Mouse (Mus musculus) heart, embryonic 12.5 days (tissue): ENCODE data around the gene Enox1. TPM values are rescaled to one million over a fixed set of nuclear protein-coding genes. Genes with fewer than 3 reads are reported as not detected.

Experiments
- ATAC-seq: fragments of 200-750 bp; cut with Nextera tagmentation; 2 replicates; pipeline ENCODE4 v1.8.0; 2017; ENCODE audit warnings: moderate TSS enrichment, moderate library complexity; ENCODE audit not compliant: insufficient number of reproducible peaks, low FRiP score
- H3K27ac ChIP-seq: fragments of 300-500 bp; sonication (generic); 2 replicates; pipeline ENCODE4 v1.5.1; 2016; ENCODE audit warnings: mild to moderate bottlenecking, moderate library complexity; ENCODE audit not compliant: poor library complexity, severe bottlenecking
- H3K27me3 ChIP-seq: fragments of 300-500 bp; sonication (generic); replicated peaks from 2 replicates; pipeline ENCODE4 v1.6.1; 2016; ENCODE audit warnings: mild to moderate bottlenecking, moderate library complexity
- H3K36me3 ChIP-seq: fragments of 300-500 bp; sonication (generic); 2 replicates; pipeline ENCODE4 v1.6.1; 2016; ENCODE audit warnings: mild to moderate bottlenecking, moderate library complexity
- H3K4me1 ChIP-seq: fragments of 300-500 bp; sonication (generic); replicated peaks from 2 replicates; pipeline ENCODE4 v1.6.1; 2016; ENCODE audit warnings: mild to moderate bottlenecking
- H3K4me2 ChIP-seq: fragments of 300-500 bp; sonication (generic); 2 replicates; pipeline ENCODE4 v1.6.1; 2016; ENCODE audit warnings: mild to moderate bottlenecking, moderate library complexity
- H3K4me3 ChIP-seq: fragments of 300-500 bp; sonication (generic); 2 replicates; pipeline ENCODE4 v1.5.1; 2016; ENCODE audit warnings: mild to moderate bottlenecking
- H3K9ac ChIP-seq: fragments of 300-500 bp; sonication (generic); 2 replicates; pipeline ENCODE4 v1.6.1; 2016; ENCODE audit warnings: mild to moderate bottlenecking, moderate library complexity
- H3K9me3 ChIP-seq: fragments of 300-500 bp; sonication (generic); replicated peaks from 2 replicates; pipeline ENCODE4 v1.6.1; 2016; ENCODE audit warnings: mild to moderate bottlenecking, moderate library complexity
- WGBS: fragments of 180-500 bp; shearing (Covaris S2); methylation state at CpG from one replicate; pipeline ENCODE4 v1.1.7; 2016; 5-methylcytosine and 5-hydroxymethylcytosine counted together
- polyA plus RNA-seq: library from polyadenylated mRNA; unstranded; fragments of >200 nt; fragmentation: Nextera tagmentation; extraction: Ambion mirVana; gene quantifications from 2 replicates; pipeline ENCODE4 v1.2.1, GENCODE M21; 2016

Enox1 gene
- polyA plus RNA-seq, 1 experiment from 2014 or later: 4.5 TPM

GRCm38 (mm10) chr14:77738751-77739365 lies 582.3 kb downstream of the Enox1 start:
- no peaks in the 10 kb centered on the region for H3K4me1 ChIP-seq
- WGBS: 84% methylated on average over 7 of the region's 7 CpGs
- H3K27me3 ChIP-seq: no peaks in the 10 kb centered on the region
- H3K4me2 ChIP-seq: no peak overlapping the region
- peaks cover 19% of the 10 kb centered on the region for H3K9me3 ChIP-seq
- H3K27ac ChIP-seq: no peak overlapping the region
- no peak overlapping the region for H3K4me3 ChIP-seq
- no peak for ATAC-seq
- H3K9ac ChIP-seq: no peak overlapping the region
- no peaks in the 10 kb centered on the region for H3K36me3 ChIP-seq

- Histone ChIP-seq H3K9ac (no peak overlapping the region), H3K36me3 (no peaks in the 10 kb centered on the region), H3K27ac (no peak overlapping the region), H3K4me2 (no peak overlapping the region), H3K4me1 (no peaks in the 10 kb centered on the region), H3K4me3 (no peak overlapping the region), H3K27me3 (no peaks in the 10 kb centered on the region), H3K9me3 (peaks cover 19% of the 10 kb centered on the region)
- ATAC-seq: no peak
These were observed 582.8 kb downstream of the Enox1 start for GRCm38 (mm10) chr14:77739376-77739775.

- no peaks in the 10 kb centered on the region for H3K27me3 ChIP-seq
These were observed 588.2 kb downstream of the Enox1 start for GRCm38 (mm10) chr14:77744638-77745240.

DNA sequence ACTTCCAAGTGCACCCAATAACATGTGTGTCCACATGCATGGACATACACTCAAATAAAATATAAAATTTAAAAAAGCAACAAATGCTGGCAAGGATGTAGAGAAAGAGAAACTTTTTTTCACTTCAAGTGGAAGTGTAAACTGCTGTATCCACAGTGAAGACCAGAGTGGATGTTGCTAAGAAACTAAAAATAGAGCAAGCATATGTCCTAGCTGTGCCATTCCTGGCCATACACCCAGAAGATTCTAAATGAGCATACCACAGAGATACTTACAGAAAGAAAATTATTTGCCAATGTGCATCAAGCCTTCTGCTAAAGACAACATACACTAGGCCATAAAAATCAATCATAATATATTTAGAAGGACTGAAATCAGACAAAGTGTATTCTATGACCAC lies 592.4 kb downstream of the Enox1 start:
- H3K9me3 ChIP-seq: peaks cover 6% of the 10 kb centered on the region
- H3K9ac ChIP-seq: no peak overlapping the region
- no peaks in the 10 kb centered on the region for H3K27me3 ChIP-seq
- H3K27ac ChIP-seq: no peak overlapping the region
- H3K4me3 ChIP-seq: no peak overlapping the region
- H3K4me2 ChIP-seq: no peak overlapping the region
- no peak for ATAC-seq
- no peaks in the 10 kb centered on the region for H3K36me3 ChIP-seq
- H3K4me1 ChIP-seq: no peaks in the 10 kb centered on the region

More at GRCm38 (mm10) chr14:77744638-77745240, 588.2 kb downstream of the Enox1 start:
- no peaks in the 10 kb centered on the region for H3K36me3 ChIP-seq
- no peaks in the 10 kb centered on the region for H3K4me1 ChIP-seq
- H3K9me3 ChIP-seq: peaks cover 19% of the 10 kb centered on the region
- no peak overlapping the region for H3K27ac ChIP-seq
- no peak overlapping the region for H3K4me3 ChIP-seq
- no peak for ATAC-seq
- 88% methylated on average over 5 of the region's 5 CpGs for WGBS
- no peak overlapping the region for H3K4me2 ChIP-seq
- H3K9ac ChIP-seq: no peak overlapping the region

Other genes with a start within 250 kb of the Enox1 start
- gene Ccdc122, start 120.0 kb upstream of the Enox1 start, polyA plus RNA-seq: 2.0 and 2.4 TPM in 2 replicates
- gene Lacc1, start 119.9 kb upstream of the Enox1 start, polyA plus RNA-seq: 10.2 and 10.6 TPM in 2 replicates